Mouse (Mus musculus) cerebellum, postnatal 36 days (tissue): ENCODE measurements at regions not wholly inside any gene's neighbourhood (a gene's known extent, or its start where the extent isn't known, plus 50 kb on each side); places are given as distances from the start of the nearest gene placed in this dataset.

Source experiments
- DNase-seq, 2 experiments: peaks; one replicate each; pipeline ENCODE4 v3.0.0; 2021 to 2022; ENCODE audit warnings: mixed read lengths in 2 of 2

DNA sequence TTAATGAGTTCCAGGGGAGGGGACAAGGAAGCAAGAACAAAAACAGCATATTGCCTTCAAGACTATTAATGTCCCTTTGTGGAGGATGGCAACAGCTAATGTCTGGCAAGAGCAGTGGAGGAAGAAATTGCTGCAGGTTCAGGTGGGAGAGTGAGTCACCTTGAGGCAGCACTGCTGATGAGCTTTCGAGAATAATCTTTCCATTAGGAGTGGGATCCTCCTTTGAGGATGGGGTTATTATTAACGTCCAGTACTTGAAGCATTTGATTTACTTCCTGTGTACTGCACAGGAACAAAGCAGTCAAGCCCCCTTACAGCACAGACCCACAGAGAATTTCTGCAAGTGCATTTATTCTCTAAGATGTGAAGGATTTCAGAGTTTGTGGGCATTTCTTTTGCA lies 671.2 kb upstream of the Stxbp6 start:
- no peak for DNase-seq

DNA sequence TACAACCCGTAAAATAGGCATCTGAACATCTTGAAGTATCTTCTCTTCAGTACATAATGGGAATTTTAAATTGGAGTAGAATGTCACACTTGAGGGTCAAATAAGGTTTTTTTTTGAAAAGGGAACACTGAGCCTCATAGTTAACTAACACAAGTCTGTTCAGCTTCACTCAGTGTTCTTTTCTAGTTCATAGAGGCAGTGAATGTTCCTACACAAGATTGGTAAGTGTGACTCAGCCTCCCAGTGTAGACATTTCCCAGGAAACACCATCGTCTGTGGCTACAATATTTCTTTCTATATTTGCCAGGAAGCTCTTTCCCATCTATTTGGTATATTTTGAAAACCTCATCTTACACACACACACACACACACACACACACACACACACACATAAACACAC lies 670.1 kb upstream of the Stxbp6 start:
- no peak for DNase-seq

DNA sequence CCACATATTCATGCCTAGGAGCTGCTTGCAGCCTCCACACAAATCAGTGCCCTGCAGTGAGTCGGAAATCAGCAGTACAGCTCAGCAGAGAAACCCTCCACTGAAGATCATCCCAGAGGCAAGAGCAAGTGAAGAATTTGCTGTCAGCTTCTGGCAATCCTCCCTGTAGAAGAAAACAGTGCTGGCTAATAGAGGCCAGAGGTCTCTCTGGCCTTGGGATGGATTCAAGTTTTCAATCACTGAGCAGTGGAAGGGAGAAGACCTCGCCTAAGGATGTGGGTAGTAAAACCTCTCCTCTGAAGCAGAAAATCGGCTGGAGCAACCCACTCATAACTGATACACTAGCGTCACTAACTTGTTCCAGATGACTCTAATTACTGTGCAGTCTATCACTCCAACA lies 659.2 kb upstream of the Stxbp6 start:
- no peak for DNase-seq

DNA sequence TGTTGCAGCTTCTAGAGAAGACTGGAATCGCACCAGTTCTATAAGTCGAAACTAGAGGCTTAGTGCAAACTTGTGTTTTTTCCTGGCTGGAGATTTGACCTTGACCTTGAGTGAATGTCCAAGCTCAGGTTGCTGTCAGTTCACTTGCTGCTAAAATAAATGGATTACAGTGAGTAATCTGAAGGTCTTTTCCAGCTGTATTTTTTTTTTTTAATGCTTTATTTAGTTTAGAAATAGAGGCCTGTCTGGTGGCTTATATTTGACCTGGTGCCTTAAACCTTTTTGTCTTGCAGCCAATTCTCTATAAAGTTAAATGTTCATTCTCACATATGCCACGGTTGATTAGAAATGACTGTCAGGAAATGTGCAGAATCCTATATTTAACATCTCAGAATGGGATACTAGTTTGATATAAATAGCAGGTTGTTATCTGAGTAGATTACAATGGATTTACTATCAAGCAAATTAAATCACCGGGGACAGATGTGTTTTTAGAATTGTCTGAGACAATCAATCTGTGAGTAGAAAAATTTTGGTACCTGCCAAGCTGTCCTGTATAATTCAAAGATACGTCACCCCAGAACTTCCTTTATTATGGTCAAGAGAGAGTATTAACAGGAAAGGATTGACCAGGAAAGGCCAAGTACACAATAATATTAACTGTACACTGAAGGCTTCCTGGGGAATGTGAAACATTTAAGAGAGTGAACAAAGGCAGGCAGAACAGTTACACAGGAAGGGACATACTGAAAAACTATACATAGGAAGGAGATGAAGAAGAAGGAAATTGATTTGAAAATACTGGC lies 650.3 kb upstream of the Stxbp6 start:
- DNase-seq: no peak

DNA sequence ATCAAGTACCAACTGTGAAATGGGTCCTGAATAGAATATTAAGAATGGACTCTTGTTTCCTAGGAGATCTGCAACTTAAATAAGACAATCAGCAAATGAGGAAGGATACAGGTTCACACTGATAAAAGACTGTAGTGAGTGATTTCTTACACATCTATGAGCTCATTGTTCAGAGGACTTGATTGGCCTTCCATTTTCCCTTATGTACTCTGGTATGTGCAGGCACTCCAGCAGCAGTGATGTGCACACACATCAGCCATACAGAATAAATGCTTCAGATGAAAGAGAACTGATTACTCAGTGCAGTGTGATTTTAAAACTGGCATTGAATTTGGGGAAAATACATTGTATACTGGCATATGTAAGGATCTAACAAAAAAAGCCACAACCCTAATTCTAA lies 636.8 kb upstream of the Stxbp6 start:
- no peak for DNase-seq

DNA sequence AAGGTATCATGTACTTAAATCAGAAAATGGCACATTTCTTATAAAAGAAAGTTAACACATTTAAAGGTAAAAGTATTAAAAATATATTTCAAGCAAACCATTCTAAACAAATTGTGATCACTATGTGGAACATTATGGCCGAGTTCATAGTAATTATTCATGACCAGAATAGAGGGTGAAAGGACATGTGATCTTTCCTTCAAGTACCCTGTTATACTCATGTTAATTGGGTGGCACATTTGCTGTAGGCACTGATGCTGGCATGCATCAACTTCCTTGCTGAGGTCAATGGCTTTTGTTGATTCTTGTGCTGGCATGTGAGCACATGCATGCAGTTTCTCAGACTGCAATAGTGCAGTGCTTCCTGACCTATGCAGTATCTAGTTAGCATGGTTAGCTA lies 636.3 kb upstream of the Stxbp6 start:
- DNase-seq: no peak

DNA sequence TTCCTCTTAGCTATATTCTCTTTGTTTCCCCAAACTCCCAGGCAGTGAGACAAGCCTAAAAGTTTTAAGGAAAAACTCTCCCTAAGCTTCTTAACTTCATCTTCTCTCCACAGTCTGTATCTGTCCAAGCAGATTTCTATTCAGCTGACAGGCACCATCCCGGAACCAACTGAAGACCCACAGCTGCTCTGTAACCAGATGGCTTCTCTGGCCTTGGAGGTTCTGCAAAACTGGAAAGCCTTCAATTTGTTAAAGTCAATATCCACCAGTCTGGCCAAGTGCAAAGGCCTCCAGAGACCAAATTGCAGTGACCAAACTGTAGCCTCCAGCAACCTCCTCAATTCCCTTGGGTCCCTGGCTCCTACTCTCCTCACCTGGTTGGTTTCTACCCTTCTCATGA lies 614.8 kb upstream of the Stxbp6 start:
- no peak for DNase-seq

DNA sequence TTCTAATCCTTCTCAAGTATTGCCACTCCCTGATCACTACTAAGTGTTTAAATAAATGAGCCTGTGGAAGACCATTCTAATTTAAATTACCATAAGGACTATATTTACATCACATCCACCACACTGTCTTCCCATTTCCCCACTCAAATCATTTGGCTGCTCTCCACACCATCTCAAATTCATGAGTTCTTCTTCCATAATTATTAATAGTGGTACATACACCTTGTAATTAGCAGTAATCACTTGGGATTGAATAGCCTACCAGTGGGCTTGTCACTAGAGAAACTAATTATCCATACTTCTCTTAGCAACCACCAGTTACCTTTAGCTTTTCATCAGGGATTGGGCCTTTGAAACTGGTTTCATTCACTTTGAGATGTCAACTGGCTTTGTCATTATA lies 612.3 kb upstream of the Stxbp6 start:
- no peak for DNase-seq

DNA sequence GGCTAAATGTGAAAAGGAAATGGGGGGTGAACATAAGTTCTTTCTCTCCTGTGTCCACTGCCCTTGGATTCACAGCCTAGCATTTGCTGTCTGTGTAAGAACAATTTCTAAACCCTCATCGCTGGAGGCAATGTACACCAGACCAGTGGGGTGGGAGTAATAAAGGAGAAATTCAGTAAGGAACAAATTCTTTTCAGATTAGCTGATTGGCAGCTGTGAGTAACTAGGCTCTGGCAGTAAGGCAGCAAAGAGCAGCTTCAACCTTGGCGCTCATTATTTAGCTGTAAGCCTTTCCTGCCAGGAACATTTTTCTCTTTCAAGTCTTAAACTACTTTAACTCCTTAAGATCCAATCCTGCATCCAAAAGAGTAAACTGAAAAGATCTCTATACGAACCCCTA lies 597.9 kb upstream of the Stxbp6 start:
- no peak for DNase-seq

DNA sequence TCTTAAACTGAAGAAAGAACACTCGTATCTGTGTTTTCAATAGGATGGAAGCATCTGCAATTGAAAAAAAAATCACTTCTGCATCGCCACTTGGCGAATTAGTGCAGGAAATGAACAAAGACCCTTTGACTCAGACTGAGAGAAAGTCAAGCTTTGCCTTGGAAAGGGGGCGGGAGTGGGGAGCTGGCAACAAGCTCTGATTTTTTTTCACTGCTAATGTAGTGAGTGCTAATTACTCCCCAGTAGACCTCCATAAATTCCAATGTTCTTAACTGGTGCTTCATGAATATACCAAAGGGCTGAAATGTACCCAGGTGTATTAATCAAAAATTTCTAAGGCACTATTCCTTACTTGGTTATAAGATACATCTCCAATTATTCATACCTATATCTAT lies 597.0 kb upstream of the Stxbp6 start:
- no peak for DNase-seq

DNA sequence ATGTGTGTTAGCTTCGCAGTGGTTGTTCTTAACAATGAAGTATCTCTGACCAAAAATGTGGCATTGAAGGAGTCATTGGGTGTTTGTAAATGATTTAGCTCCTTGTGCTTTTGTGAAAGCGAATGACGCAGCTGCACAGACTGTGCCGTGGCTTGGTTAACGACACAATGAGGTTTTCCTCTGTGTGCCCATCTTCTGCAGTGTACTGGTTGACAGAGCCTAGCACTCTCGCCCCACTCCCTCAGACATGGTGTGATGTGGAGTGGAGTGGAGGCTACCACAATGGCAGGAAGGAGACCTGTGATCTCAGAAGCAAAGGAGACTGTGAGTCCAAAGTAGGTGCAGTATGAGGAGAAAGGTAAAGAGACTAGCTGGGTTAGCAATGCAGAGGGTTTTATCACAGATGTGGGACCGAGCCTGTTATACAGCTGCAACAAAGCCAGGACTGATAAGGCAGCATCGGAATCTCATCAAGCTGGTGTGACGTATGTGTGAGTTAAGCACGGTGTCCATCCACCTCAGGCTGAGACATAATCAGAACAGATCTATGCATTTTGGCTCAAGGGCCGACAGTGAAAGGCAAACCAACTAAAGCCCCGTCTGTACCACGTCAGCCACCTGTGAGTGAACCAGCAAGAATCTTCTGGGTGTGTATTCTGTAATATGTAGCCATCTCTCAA lies 596.5 kb upstream of the Stxbp6 start:
- no peak for DNase-seq

DNA sequence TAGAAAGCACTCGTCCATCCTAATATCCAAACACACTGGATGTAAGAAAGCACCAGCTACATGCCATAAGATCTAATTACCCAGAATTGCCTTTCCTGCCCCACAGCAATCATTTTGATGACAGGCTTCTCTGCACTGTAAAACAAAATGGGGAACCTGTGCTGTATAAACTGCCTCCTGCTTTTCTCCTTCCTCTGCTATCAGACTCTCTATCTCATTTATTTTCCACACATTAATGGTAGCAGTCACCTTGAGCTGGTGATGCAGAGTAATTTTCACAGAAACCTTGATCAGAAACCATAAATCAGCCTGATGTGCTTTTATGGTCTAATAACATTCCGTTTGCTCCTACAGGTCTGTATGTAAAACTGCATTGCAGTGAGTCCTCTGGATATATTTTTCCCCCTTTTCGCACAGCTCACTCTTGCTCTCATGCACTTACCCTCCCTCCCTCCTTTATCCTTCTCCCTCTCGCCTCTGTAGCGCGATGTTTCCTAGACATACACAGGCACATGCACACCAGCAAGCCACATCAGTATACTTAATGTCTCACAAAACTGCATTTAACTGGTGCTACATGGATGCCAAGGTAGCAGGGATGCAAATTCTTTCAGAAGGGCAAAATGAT lies 595.9 kb upstream of the Stxbp6 start:
- DNase-seq: no peak

DNA sequence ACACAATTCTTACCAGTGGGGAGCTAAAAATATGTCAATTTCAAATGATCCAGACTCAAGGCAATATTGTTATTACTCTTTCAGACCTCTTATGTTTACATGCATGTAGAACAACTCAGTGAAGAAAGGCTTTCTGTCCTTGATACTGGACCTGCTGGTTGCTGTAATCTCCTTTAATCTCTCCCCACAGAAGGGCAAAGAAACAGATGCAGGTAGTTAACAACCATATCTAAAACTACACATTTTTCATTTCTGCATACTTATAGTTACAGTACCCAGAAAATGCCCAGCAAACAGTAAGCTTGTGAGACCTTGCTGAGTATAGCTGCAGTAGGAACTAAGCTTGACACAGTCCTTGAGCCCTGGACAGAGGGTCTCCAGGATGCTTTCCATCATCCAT lies 585.1 kb upstream of the Stxbp6 start:
- no peak for DNase-seq

DNA sequence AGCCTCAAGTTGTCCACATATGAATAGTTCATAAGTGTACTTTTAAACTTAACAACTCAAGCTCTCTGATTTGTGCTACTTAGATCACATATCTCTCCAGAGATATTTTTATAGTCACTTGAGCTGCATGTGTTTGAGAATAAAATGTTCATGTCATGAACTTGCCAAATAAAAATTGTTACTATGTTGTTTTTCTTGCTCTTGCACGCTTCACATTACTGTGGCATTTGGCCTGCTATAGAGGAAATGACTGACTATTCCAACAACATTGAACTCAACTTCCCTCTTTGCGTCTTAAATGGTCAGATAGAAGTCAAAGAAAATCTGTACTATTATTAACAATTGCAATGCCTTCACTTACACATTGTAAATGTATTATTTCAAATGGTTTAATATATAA lies 582.1 kb upstream of the Stxbp6 start:
- no peak for DNase-seq

DNA sequence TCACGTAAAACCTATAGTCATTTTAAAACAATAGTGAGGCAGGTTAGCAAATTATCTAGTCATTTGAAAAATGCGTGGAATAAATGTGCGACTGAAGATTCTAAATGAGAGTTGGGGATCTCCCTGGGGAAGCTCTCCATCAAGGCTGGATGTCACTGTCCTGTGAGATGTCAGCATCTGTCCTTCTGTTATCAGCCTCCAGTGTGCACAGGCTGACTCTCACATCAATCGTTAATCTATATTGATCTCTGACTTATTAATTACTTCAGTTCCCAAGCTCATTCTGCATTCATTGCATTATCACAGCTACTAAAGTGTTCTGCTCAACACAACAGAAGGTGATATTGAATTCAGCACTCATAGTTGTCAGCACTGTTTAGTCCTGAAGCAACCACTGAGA lies 574.1 kb upstream of the Stxbp6 start:
- DNase-seq: no peak

DNA sequence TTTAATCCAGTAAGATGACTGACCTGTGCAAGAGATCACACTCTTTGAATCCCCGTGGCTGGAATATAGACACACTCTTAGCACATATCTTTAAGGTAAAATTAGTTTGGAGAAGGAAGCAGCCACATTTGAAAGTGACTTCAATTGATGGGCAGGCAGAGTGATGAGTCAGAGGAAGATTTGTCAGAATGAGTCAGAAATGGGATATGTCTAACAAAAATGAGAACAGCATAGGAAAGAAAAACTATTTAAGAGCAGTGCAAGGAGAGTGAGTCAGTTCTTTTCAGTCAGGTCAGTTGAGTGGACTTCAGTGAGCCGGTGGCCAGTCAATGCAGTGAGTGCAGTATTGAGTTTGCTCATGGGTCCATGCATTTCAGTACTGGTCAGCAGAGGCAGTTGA lies 569.7 kb upstream of the Stxbp6 start:
- no peak for DNase-seq

DNA sequence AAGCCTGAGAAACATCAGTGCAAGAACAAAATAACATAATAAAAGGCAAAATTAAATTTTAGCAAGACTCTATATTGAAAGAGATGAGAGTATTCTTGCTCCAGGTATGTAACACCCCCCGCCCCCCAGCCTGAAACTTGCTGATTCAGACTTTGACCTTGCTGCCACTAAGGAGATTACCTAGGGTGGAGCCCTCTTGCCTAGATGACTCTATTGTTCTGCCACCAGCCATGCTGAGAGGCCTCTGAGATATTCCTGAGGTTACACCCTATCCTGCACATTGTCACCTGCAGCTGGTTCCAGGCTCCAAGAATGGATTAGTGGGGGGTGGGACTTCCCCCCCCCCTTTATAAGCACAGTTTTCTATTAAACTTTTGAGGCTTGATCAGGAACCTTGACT lies 548.3 kb upstream of the Stxbp6 start:
- DNase-seq: no peak

DNA sequence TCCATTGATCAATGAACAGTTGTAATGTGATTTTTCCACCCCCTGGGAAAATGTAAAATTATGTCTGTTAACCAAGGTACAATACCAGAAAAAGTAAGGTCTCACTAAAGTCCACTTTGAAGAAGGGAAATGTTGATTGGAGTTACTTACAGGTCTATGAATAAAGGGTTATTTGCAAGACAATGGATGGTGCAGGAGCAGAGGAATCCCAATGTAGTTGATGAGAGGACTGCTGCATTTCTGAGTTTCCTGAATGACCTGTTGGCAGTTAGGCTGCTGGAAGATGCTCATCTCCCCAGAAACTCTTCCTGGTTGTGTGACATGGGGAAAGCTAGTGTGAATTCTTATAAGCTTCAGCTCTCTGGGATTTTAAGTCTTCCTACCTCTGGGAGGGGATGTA lies 545.5 kb upstream of the Stxbp6 start:
- no peak for DNase-seq

DNA sequence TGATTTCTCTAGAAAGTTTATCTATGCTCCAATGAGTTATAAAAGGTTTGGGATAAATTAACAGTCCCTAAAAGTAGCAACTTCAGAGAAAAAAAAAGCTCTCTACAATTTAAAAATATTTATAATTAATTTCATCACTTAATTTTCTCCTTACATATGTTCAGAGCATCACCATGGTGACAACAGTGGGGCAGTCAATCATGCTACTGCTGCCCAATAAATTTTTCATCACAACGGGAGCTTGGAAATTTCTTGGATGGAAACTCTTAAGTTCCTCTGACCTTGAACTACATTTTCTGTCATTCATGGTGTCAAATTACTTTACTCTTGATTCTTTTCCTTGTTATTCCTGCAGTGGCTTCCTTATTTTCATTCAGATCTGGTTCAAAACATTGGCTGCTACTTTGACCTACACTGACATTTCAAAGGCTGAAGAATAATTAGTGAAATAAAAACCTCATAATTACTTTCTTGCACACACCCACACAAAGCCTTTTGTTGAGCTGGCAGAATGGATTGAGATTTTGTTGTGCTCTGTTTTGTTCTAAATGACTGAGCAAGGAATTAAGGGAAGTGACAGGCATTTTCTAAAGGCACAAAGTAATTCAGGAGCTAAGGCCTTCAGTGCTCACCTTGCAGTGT lies 540.1 kb upstream of the Stxbp6 start:
- DNase-seq: no peak

DNA sequence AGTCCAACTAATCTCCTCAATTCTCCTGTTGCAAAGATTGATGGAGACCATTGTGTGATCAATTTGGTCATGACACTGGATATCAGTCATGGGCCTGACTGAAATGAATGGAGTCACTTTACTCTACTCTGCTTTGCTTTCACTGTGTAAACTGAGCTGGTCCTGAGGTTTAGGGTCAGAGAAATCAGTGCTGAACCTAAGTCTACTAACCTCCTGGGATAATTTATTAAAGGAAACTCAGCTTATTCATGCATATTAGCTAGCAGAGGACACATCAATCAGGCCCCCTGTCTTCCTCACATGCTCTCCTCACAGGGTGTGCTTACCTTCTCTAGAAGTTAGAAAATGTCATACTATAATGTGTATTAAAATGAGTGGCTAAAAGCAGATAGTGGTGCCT lies 539.6 kb upstream of the Stxbp6 start:
- no peak for DNase-seq

DNA sequence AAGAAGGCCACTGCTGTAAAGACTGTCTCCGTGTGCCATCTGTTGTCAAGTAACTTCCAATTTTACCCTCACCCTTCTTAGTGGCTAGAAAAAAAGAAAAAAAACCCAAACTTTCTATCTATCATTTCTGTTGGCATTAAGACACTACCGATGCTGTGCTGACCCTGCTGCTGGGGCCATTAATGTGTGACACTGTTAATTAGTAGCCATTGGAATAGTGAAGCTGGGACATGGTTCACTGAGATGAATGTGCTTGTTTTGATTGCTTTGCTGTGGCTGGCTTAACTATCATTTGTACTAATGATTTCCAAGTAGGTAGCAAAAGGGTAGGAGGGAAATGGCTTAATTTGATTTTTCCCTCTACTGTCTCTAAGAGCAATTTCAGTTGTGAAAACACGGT lies 524.9 kb upstream of the Stxbp6 start:
- DNase-seq: no peak

DNA sequence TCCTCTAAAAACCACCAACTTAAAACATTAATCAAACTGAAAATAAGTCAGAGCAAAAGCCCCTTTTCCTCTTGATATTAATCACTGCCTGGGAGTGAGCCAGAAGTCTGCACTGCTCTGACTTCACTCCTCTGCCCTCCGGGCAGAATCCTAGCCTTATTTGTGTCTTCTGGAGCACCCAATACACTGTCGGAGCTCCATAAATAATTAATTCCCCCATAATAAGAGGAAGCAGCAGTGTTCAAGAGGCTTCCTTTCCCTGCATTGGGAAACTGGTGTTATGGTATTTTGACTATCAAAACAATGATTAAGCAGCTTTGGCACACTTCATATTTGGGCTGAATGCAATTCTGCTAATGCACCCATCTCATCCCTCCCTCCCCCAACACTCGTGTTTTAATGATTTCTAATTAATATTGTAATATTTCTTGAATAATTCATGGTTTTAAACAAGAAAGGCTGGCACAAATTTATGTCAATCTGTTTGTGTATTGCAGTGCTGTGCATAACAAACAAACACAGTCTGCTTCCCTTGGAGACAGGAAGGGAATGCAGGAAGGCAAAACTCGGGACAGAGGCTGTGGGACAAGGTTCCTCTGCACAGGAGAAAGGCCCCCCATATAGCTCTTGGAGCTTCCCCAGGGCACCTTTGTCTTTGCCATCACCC lies 523.5 kb upstream of the Stxbp6 start:
- no peak for DNase-seq

DNA sequence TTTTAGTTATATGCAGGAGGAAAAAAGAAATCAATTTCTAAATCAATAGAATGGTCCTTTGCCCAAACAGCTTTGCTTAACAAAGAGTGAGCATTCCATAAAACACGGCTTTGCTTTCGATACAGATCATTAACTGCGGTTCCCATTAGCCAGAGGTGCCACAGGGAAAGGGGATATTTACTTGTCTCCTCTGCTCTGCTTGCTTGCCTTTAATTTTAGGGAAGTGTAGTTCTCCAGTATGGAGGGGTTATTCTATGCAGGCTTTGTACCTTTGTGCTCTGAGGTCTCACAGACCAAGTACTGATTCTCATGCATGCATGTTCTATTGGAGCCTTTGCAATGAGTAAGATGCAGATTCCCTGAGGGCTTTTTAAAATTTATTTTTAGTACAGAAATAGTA lies 520.2 kb upstream of the Stxbp6 start:
- no peak for DNase-seq
